Mouse (Mus musculus) ES-Bruce4 (cell line): ENCODE results near the gene Zswim4.

Source experiments
- CTCF ChIP-seq: IDR thresholded peaks from one replicate; pipeline ENCODE4 v1.8.1; 2011; ENCODE audit warnings: low read depth, low read length
- POLR2A ChIP-seq: IDR thresholded peaks from one replicate; pipeline ENCODE4 v1.8.1; 2011; ENCODE audit warnings: low read length; ENCODE audit not compliant: insufficient read depth

DNA sequence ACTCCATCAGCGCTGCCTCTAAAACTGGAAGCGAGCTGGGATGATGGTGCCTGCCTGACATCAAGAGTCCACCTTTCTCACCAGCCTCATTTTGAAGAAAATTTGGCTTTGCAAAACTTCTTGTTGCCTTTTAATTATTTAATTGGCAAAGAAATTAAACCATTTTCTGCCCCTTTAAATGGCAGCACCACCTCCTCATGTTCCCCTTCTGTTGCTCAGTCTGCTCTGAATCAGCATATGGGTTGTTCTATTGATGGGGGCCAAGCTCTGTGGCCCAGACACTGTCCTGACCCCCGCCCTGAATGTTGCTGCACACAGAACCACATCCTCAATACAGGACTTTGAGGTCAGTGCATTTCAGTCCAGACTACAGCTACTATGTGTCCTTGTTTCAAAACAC is 37.1 kb upstream of the Zswim4 start:
- no peak for TF ChIP-seq POLR2A
- TF ChIP-seq CTCF, result no peak
